Mouse (Mus musculus) heart, postnatal 10 days (tissue): Measurements from ENCODE around the gene Prune1. TPM values are rescaled to one million over a fixed set of nuclear protein-coding genes. Genes with fewer than 3 reads are reported as not detected.

Experiments
- DNase-seq, 2 experiments: peaks; one replicate each; pipeline ENCODE4 v3.0.0; 2021
- intact Hi-C: fragments of 180-260 bp; cut with DNase I; formaldehyde crosslinking; loops from one replicate; pipeline ENCODE4 v1.15.1; 2025
- total RNA-seq, 2 experiments: library from RNA; stranded (reverse); gene quantifications; 2 replicates each; pipeline ENCODE4 v1.2.3; 2021

The Prune1 gene
- 10 to 100 TPM; 28.8 to 35.2 TPM for total RNA-seq

- DNase-seq = peak; percentile 99
- intact Hi-C loops = loop anchor here (2.0 kb wide), 1 partner anchor 33 kb away; the partner anchor contains the start of gene Cers2
These were observed at the start of gene Prune1, which contains the start of gene Mindy1 for GRCm38 (mm10) chr3:95281216-95282126. Prune1 (minus strand) TSS chr3:95282076. Mindy1 (plus strand) TSS chr3:95281345.

- intact Hi-C loops = no loop called here
- no peak for DNase-seq
These were observed 49.7 kb upstream of the Prune1 start for GRCm38 (mm10) chr3:95331528-95331927.

- intact Hi-C loops = no loop called here
- no peak for DNase-seq
These were observed 47.0 kb upstream of the Prune1 start for GRCm38 (mm10) chr3:95328803-95329404.

GRCm38 (mm10) chr3:95324454-95325144 is 42.7 kb upstream of the Prune1 start:
- intact Hi-C loops = no loop called here
- DNase-seq = no peak

GRCm38 (mm10) chr3:95323429-95323828 is 41.6 kb upstream of the Prune1 start:
- no peak for DNase-seq
- intact Hi-C loops = no loop called here

GRCm38 (mm10) chr3:95319701-95320625 is 38.1 kb upstream of the Prune1 start:
- intact Hi-C loops = no loop called here
- no peak for DNase-seq

- intact Hi-C loops = no loop called here
- DNase-seq = no peak
These were observed 37.2 kb upstream of the Prune1 start for GRCm38 (mm10) chr3:95319110-95319509.

- intact Hi-C loops = no loop called here
- peak; percentile 57 to 62 for DNase-seq
These were observed 36.7 kb upstream of the Prune1 start for GRCm38 (mm10) chr3:95318548-95318947.

GRCm38 (mm10) chr3:95317414-95318080 is 35.7 kb upstream of the Prune1 start:
- peak; percentile 66 to 71 for DNase-seq
- intact Hi-C loops = no loop called here

- intact Hi-C loops = loop anchor here (1.0 to 2.0 kb wide), 2 partner anchors 33 to 99 kb away; partner anchors contain the start of genes Gabpb2 and Prune1
These were observed 34.1 kb upstream of the Prune1 start for GRCm38 (mm10) chr3:95315844-95316550.

GRCm38 (mm10) chr3:95315094-95315843 is 33.4 kb upstream of the Prune1 start:
- intact Hi-C loops = loop anchor here (1.0 to 2.0 kb wide), 2 partner anchors 32 to 98 kb away; partner anchors contain the start of genes Gabpb2 and Prune1
- DNase-seq = peak; percentile 95

More at GRCm38 (mm10) chr3:95315844-95316550, 34.1 kb upstream of the Prune1 start:
- peak; percentile 21 to 24 for DNase-seq

GRCm38 (mm10) chr3:95314486-95315093 is 32.7 kb upstream of the Prune1 start, which contains the start of gene Cers2:
Cers2 (plus strand) TSS chr3:95314791.
- intact Hi-C loops = loop anchor here (1.0 to 2.0 kb wide), 2 partner anchors 32 to 97 kb away; partner anchors contain the start of genes Gabpb2 and Prune1
- DNase-seq = no peak

GRCm38 (mm10) chr3:95314075-95314474 is 32.2 kb upstream of the Prune1 start:
- DNase-seq = no peak
- intact Hi-C loops = loop anchor here (2.0 kb wide), 1 partner anchor 31 kb away; the partner anchor contains the start of gene Prune1

- no peak for DNase-seq
- intact Hi-C loops = no loop called here
These were observed 31.6 kb upstream of the Prune1 start for GRCm38 (mm10) chr3:95313476-95313875.

- peak; percentile 16 to 23 for DNase-seq
- intact Hi-C loops = no loop called here
These were observed 30.7 kb upstream of the Prune1 start for GRCm38 (mm10) chr3:95312623-95313022.

- peak; percentile 72 to 83 for DNase-seq
- intact Hi-C loops = loop anchor here (2.0 kb wide), 1 partner anchor 84 kb away; no protein-coding TSS in a partner anchor
These were observed 29.3 kb upstream of the Prune1 start for GRCm38 (mm10) chr3:95310968-95311882.
